Mouse (Mus musculus): ENCODE results near the gene Ifna14.
"Not testable (repeated sequence)": the region's sequence is repeated elsewhere in the genome, so short reads cannot be mapped to it uniquely, and the experiment has no call there.

Ifna14 gene

DNA sequence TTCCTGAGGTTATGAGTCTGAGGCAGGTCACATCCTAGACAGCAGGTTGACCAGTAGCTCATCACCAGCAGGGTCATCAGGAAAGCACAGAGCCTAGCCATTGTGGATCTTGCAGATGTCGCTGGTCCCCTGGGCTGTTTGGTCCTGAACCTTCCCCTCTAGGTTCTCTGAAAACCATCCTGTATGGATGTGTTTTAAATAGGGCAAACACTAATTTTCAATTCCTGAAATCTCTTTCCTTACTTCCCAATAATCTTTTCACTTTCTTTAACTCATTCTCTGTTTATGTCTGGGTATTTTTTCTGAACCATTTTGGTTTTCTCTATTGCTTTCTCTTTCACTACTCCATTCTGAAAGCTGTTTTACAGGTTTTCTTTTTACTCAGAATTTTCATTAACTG is at the start of gene Ifna14:
TSS of gene Ifna14 (minus strand) at position 101 of the 400 bp plus-strand sequence.
- DNase-seq (ENCODE audit: extremely low spot score, low read depth, low spot score): no peak

DNA sequence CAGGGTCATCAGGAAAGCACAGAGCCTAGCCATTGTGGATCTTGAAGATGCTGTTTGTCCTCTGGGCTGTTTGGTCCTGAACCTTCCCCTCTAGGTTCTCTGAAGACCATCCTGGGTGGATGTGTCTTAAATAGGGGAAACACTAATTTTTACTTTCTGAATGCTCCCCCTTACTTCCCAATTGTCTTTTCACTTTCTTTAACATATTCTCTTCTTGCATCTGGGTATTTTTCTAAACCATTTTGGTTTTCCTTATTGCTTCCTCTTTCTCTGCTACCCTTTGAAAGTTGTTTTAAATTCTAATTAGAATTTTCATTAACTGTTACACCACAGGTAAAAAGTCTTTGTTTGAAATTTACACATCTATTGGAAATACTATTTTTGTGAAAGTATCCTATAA is 31.7 kb upstream of the Ifna14 start, which contains the start of gene Ifna12:
TSS of gene Ifna12 (minus strand) at position 101 of the 400 bp plus-strand sequence.
- DNase-seq (ENCODE audit: extremely low spot score, low read depth, low spot score): no peak

GRCm38 (mm10) chr4:88592285-88592684 is 20.7 kb upstream of the Ifna14 start, which contains the start of gene Ifna9:
Gene Ifna9 (minus strand): TSS chr4:88592385.
- no peak for DNase-seq (ENCODE audit: extremely low spot score, low read depth, low spot score)

GRCm38 (mm10) chr4:88561791-88562190 is 9.8 kb downstream of the Ifna14 start:
- DNase-seq (ENCODE audit: extremely low spot score, low read depth, low spot score): no peak

GRCm38 (mm10) chr4:88558145-88558544 is 13.5 kb downstream of the Ifna14 start, which contains the start of gene Ifna15:
Gene Ifna15 (minus strand): TSS chr4:88558245.
- not testable (repeated sequence) for DNase-seq (ENCODE audit: extremely low spot score, low read depth, low spot score)

GRCm38 (mm10) chr4:88550161-88550945 is 21.2 kb downstream of the Ifna14 start:
- DNase-seq (ENCODE audit: extremely low spot score, low read depth, low spot score): peak; percentile 12

GRCm38 (mm10) chr4:88547986-88548385 is 23.6 kb downstream of the Ifna14 start:
- no peak for DNase-seq (ENCODE audit: extremely low spot score, low read depth, low spot score)

GRCm38 (mm10) chr4:88543649-88544234 is 27.9 kb downstream of the Ifna14 start:
- DNase-seq (ENCODE audit: extremely low spot score, low read depth, low spot score): peak; percentile 89

- DNase-seq (ENCODE audit: extremely low spot score, low read depth, low spot score): no peak
These were observed 34.3 kb downstream of the Ifna14 start for GRCm38 (mm10) chr4:88537328-88537727.

- no peak for DNase-seq (ENCODE audit: extremely low spot score, low read depth, low spot score)
These were observed 35.0 kb downstream of the Ifna14 start for GRCm38 (mm10) chr4:88536640-88537039.

DNA sequence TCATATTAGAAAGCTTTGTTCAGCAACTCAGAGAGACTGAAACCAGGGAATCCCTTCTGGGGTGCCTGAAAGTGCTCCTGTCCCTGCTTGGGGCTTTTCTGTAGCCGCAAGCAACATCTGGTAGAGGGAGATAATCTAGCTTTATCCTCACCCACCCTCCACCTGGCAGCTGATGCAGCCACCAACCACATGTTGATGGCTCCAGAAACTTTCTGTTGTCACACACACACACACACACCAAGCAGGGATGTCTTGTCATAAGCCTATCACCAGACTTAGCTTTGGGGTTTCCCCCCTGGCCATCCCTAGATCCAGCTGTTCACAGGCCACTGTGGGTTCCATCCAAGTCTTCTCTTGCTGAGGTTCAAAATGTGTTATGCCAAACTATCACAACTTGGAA is 35.9 kb downstream of the Ifna14 start:
- DNase-seq (ENCODE audit: extremely low spot score, low read depth, low spot score): no peak

- DNase-seq (ENCODE audit: extremely low spot score, low read depth, low spot score): no peak
These were observed 36.7 kb downstream of the Ifna14 start for GRCm38 (mm10) chr4:88534903-88535302.

DNA sequence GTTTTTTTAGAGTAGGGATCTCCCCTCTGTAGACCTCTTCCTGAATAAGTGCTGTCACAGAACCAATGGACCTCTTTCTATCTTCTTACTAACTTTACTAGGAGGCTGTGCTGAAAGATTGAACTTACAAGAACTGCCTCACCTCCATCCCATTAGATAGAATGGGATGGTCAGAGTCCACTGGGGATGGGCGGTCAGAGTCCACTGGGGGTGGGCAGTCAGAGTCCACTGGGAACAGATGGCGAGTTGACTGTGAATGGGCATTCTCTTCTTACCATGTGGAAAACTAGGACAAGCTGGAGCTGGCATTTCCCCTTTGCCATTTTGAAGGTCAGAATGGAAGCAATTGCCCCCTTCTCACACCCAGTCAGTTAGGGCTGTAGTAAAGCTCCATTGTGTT is 38.1 kb downstream of the Ifna14 start:
- DNase-seq (ENCODE audit: extremely low spot score, low read depth, low spot score): no peak

DNA sequence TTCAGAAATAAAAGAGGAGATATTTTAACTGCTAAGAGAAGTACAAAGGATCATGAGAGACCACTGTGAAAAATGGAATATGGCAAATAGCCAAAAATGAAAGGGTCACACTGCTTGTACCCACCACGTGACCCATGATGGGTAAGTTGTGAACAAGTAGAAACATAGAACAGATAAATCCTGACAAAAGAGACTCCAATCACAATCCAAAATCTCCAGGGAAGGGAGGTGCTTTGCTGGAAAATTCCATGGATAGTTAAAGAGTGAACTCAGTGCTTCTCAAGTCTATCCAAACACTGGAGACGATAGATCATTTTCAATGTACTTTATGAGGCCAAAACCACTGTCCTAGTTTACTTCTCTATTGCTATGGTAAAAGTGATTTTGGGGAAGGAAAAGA is 40.7 kb downstream of the Ifna14 start:
- no peak for DNase-seq (ENCODE audit: extremely low spot score, low read depth, low spot score)

- DNase-seq (ENCODE audit: extremely low spot score, low read depth, low spot score): no peak
These were observed 41.3 kb downstream of the Ifna14 start for GRCm38 (mm10) chr4:88530271-88530670.

DNA sequence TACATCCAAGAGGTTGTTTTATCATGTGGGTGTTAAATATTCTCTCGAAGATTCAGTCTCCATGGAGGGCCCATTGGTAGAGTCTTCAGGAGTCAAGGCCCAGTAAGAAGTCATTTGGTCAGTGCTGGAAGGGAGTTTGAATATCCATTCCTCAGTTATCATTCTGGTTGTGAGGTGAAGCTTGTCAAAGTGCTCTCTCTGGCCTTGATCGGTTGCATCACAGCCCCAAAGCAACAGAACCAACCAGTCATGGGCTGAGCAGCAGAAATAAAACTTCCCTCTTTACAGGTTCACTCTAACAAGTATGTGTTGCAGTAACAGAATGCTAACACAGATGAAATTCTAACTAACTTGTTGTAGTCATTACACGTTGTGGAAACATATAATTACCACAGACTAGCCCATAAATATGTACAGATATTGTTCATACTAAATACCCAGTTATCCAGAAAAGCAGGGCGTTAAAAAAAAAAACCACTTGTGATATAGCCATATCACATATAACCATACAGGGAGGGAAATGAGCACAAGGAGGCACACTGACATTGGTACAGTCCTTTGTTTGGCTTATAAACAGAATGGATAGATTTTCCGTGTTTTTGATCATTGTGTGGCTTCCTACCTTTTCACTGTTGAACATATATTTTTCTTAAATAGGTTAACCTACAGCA is 45.1 kb downstream of the Ifna14 start:
- no peak for DNase-seq (ENCODE audit: extremely low spot score, low read depth, low spot score)

DNA sequence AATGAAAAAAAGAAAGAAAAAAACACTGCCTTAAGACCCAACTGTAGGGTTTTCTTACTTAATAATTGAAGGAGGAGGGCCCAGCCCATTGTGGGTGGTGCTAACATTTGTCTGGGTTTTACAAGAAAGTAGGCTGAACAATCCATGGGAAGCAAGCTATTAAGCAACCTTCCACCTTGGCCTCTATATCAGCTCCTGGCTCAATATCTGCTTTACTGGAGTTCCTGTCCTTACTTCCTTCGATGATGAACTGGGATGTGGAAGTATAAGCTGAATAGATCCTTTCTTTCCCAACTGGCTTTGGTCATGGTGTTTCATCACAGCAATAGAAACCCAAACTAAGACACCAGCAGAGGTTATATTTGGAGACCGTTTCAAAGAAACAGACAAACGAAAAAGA is 46.2 kb downstream of the Ifna14 start:
- no peak for DNase-seq (ENCODE audit: extremely low spot score, low read depth, low spot score)

DNA sequence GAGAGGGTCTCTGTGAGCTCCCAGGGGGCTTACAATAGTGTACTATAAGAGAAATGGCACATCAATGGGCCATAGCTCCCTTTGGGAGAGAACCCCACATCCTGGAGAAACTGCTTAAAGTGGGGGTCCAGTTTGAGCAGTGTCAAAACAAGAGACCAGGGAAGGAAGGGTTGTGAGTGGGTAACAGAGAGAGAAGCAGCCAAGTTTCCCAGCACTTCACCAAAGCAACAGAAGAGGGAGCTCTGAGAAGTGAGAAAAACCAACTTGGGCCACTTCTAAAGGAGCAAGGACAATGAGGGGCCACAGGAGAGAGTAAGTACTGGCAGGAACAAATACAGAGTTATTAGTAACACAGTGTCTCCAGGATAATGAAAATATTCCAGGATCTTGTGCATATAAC is 48.4 kb downstream of the Ifna14 start:
- DNase-seq (ENCODE audit: extremely low spot score, low read depth, low spot score): no peak

DNA sequence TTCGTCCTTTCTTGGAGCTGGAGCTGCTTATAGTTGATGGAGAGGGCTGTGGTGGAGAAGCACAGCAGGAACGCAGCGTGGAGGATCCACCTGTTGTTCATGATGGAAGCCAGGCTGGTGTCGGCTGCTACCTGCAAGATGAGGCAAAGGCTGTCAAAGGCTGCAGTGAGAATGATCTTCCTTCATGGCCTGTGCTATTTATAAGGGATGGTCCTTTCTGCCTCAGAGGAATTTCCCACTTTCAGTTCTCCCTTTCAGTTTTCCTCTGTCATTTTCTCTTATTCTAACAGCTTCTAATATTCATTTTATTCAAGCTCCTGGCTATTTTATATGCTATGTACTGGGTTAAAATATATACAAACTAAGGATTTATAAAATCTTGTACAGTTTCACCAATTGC is 48.9 kb downstream of the Ifna14 start, which contains the start of gene Ifnb1:
TSS of gene Ifnb1 (minus strand) at position 101 of the 400 bp plus-strand sequence.
- no peak for DNase-seq (ENCODE audit: extremely low spot score, low read depth, low spot score)
